Mouse (Mus musculus): ENCODE measurements around the gene Ninj1. TPM values are rescaled to one million over a fixed set of nuclear protein-coding genes. Genes with fewer than 3 reads are reported as not detected.

Gene Ninj1
- polyA plus RNA-seq, 1 experiment, result 53.6 TPM

DNA sequence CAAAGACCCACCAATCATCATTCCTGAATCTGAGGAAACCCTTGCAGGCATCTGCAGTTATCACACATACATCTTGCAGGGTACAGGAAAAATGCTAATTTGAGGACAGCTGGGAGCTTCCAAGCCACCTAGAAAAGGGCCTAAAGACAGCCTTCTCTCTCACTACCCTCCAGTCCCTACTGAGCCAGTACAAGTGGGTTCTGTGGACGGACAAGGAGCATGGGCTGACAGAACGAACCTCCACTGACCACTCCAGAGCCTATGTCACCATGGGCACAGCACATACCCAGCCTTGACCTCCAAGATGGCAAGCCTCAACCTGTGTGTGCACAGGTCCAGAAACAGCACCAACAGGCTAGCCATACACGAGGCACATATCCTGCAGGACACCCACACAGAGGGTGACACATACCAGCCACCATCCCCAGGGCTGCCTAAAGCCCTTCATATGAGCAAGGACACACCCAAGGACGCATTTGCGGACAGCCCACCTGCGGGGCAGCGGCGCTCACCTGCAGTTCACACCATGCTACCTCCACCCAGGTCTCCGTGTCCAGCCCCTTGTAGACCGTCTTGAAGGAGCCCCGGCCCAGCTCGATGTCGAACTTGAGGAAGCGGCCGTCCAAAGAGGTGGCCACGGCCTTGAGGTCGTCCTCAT is 41.1 kb upstream of the Ninj1 start:
- TF ChIP-seq POLR2A (IDR thresholded peaks at IDR 0.05; ENCODE audit: low read depth, low read length) (no peak), CTCF (IDR thresholded peaks at IDR 0.05; ENCODE audit: extremely low read depth, insufficient read length, insufficient replicate concordance, low read depth, low read length) (no peak)
- Histone ChIP-seq H3K27ac (ENCODE audit: insufficient read depth, low read depth, low read length) (0 out of 2 replicates have a peak overlapping the region, but pooled peaks have one; percentile 13), H3K4me3 (ENCODE audit: low read depth, low read length) (peak overlapping the region; percentile 83), H3K27me3 (ENCODE audit: control insufficient read depth, insufficient read depth, low read length) (peaks cover 6% of the 10 kb centered on the region; the same call in 1 of the 2 replicates), H3K36me3 (ENCODE audit: control insufficient read depth, insufficient read depth, low read length) (no peaks in the 10 kb centered on the region), H3K4me1 (ENCODE audit: control insufficient read depth, insufficient read depth, insufficient read length, low read length) (peaks cover 7% of the 10 kb centered on the region; the same call in 1 of the 2 replicates)
- 31% methylated on average over 17 of the region's 17 CpGs for WGBS

DNA sequence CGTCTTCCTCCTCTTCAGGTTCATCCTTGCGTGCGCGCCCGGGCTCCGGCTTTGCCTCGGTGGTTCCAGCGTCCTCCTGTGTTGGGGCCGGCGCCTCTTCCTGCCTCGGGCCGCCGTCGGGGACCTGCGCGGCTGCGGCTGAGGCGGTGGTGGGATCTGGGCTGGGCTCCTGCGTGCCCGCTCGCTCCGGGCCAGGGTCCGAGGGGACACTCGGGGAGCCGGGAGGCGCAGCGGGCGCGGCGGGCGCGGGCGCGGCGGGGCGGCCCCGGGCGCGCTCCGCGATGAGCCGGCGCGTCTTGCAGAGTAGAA is 40.6 kb upstream of the Ninj1 start:
- WGBS, result 1% methylated on average over 44 of the region's 44 CpGs

DNA sequence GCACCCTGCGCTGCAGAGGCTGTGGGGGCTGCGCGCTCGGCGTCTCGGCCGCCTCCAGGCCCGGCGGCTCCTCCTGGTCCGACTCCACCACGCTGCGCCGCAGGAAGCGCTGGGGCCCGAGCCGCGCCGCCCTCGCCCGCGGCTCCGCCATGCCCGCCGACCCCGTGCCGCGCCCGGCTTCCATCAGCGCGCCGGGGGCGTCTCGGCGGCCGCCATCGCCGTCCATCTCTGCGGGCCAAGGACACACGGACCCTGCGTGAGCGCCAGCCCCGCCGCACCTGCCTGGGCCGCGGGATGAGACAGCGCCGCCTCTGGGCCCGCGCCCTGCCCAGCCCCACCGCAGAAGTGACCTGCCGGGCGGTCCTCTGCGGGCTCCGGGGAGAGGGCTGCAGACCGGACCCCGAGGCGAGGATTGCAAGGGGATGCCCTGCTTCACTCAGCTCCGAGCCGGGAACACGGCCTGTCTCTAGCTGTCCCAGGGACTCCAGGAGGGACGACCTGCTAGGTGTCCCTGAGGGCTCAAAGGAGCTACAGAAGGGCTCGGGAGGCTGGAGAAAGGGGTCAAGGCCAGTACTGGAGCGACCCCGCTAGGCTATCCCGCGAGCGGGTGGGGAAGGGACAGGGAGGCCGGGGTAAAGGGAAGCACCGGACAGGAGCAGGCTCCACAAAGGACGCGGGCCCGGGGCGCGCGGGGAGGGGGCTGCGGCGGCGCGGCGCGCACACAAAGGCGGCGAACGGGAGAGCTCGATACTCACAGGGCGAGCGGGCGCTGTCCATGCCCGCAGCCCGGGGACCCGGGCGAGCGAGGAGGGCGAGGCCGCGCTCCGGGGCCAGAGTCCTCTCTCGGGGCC is 40.1 kb upstream of the Ninj1 start:
- WGBS, result under 1% methylated on average over 93 of the region's 98 CpGs
- no peak overlapping the region for H3K27ac ChIP-seq (ENCODE audit: insufficient read depth, low read depth, low read length)

More for the DNA sequence above, 40.6 kb upstream of the Ninj1 start:
- Histone ChIP-seq H3K27me3 (ENCODE audit: control insufficient read depth, insufficient read depth, low read length) (peaks cover 6% of the 10 kb centered on the region; the same call in 1 of the 2 replicates), H3K36me3 (ENCODE audit: control insufficient read depth, insufficient read depth, low read length) (no peaks in the 10 kb centered on the region), H3K4me1 (ENCODE audit: control insufficient read depth, insufficient read depth, insufficient read length, low read length) (peaks cover 7% of the 10 kb centered on the region; the same call in 1 of the 2 replicates), H3K4me3 (ENCODE audit: low read depth, low read length) (peak overlapping the region; percentile 83), H3K27ac (ENCODE audit: insufficient read depth, low read depth, low read length) (no peak overlapping the region)
- no peak for TF ChIP-seq POLR2A (IDR thresholded peaks at IDR 0.05; ENCODE audit: low read depth, low read length)
- TF ChIP-seq CTCF (IDR thresholded peaks at IDR 0.05; ENCODE audit: extremely low read depth, insufficient read length, insufficient replicate concordance, low read depth, low read length), result no peak

DNA sequence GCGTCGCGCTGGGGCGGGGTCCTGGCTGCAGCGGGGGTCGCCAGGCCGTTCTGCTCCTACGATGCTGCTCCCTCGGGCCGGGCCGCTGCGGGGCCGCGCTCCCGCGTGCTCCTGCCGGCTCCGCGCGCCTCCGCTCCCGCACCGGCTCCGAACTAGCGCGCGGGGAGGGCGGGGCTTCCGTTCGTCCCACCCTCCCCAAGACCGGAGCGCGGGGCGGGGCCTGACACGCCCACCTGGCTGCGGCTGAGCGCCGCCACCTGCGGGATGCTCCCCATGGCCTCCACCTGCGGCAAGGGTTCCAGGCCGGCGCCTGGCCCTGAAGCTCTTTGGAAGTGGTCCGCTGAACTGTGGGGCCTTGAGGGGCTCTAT is 39.4 kb upstream of the Ninj1 start, which contains the start of gene Wnk2:
Gene Wnk2, minus strand, starts transcription at position 157 of the 369 bp plus-strand sequence.
- WGBS, result 1% methylated on average over 43 of the region's 43 CpGs
- Histone ChIP-seq H3K4me1 (ENCODE audit: control insufficient read depth, insufficient read depth, insufficient read length, low read length) (peaks cover 7% of the 10 kb centered on the region; the same call in 1 of the 2 replicates), H3K27ac (ENCODE audit: insufficient read depth, low read depth, low read length) (no peak within 1 kb of the TSS), H3K4me3 (ENCODE audit: low read depth, low read length) (peak within 1 kb of the TSS; percentile 83), H3K27me3 (ENCODE audit: control insufficient read depth, insufficient read depth, low read length) (peaks cover 6% of the 10 kb centered on the region; the same call in 1 of the 2 replicates), H3K36me3 (ENCODE audit: control insufficient read depth, insufficient read depth, low read length) (no peaks in the 10 kb centered on the region)
- TF ChIP-seq CTCF (IDR thresholded peaks at IDR 0.05; ENCODE audit: extremely low read depth, insufficient read length, insufficient replicate concordance, low read depth, low read length) (no peak), POLR2A (IDR thresholded peaks at IDR 0.05; ENCODE audit: low read depth, low read length) (no peak)

More for the DNA sequence above, 40.1 kb upstream of the Ninj1 start:
- Histone ChIP-seq H3K27me3 (ENCODE audit: control insufficient read depth, insufficient read depth, low read length) (peaks cover 6% of the 10 kb centered on the region; the same call in 1 of the 2 replicates), H3K4me3 (ENCODE audit: low read depth, low read length) (peak overlapping the region; percentile 83), H3K4me1 (ENCODE audit: control insufficient read depth, insufficient read depth, insufficient read length, low read length) (peaks cover 7% of the 10 kb centered on the region; the same call in 1 of the 2 replicates), H3K36me3 (ENCODE audit: control insufficient read depth, insufficient read depth, low read length) (no peaks in the 10 kb centered on the region)
- TF ChIP-seq POLR2A (IDR thresholded peaks at IDR 0.05; ENCODE audit: low read depth, low read length) (no peak), CTCF (IDR thresholded peaks at IDR 0.05; ENCODE audit: extremely low read depth, insufficient read length, insufficient replicate concordance, low read depth, low read length) (no peak)

DNA sequence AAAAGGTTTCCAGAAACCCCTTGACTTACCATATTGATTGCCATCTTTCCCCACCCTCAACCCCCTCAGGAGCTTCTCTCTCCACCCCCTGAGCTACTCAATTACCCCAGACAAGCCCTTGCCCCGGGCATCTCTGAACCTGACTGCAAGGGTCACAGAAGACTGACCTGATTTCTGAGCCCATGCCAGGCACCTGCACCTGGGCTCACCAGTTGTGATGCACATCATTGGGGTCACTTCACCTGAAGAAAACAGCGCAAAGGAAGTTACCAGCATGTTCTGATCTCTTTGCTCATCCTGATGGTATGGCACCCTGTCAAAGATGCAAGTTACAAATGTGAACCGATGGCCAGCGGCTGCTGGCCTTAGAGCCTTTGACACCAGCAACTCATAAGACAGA is 38.6 kb upstream of the Ninj1 start:
- H3K36me3 ChIP-seq (ENCODE audit: control insufficient read depth, insufficient read depth, low read length), result no peaks in the 10 kb centered on the region
- H3K27me3 ChIP-seq (ENCODE audit: control insufficient read depth, insufficient read depth, low read length), result peaks cover 6% of the 10 kb centered on the region; the same call in 1 of the 2 replicates
- peaks cover 7% of the 10 kb centered on the region; the same call in 1 of the 2 replicates for H3K4me1 ChIP-seq (ENCODE audit: control insufficient read depth, insufficient read depth, insufficient read length, low read length)
- no peak overlapping the region for H3K4me3 ChIP-seq (ENCODE audit: low read depth, low read length)
- no peak overlapping the region for H3K27ac ChIP-seq (ENCODE audit: insufficient read depth, low read depth, low read length)
- TF ChIP-seq POLR2A (IDR thresholded peaks at IDR 0.05; ENCODE audit: low read depth, low read length) (no peak), CTCF (IDR thresholded peaks at IDR 0.05; ENCODE audit: extremely low read depth, insufficient read length, insufficient replicate concordance, low read depth, low read length) (no peak)
- WGBS, result 87% methylated on average over 4 of the region's 4 CpGs

DNA sequence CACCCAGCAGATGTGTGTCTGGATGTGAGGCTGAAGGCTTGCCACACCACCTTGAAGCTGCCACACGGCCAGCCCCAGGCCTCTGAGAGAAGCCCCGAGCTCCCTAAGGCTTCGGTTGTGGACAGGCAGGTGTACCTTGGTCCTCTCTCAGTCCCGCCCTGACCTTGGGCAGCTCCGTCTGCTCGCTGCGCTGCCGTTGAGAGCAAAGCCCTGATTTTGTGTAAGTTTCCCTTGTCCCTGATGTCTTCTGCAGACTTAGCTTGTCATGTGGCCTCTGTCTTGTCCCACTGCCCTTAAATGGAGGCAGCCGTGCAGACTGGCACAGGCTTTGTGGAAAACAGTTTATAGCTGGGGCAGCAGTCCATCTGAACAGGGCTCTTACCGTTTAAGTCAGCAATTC is 33.3 kb upstream of the Ninj1 start:
- H3K4me1 ChIP-seq (ENCODE audit: control insufficient read depth, insufficient read depth, insufficient read length, low read length), result peaks cover 6% of the 10 kb centered on the region
- 33% methylated on average over 10 of the region's 10 CpGs for WGBS
- no peak overlapping the region for H3K4me3 ChIP-seq (ENCODE audit: low read depth, low read length)
- H3K27me3 ChIP-seq (ENCODE audit: control insufficient read depth, insufficient read depth, low read length), result no peaks in the 10 kb centered on the region
- TF ChIP-seq POLR2A (IDR thresholded peaks at IDR 0.05; ENCODE audit: low read depth, low read length) (no peak), CTCF (IDR thresholded peaks at IDR 0.05; ENCODE audit: extremely low read depth, insufficient read length, insufficient replicate concordance, low read depth, low read length) (no peak)
- no peaks in the 10 kb centered on the region for H3K36me3 ChIP-seq (ENCODE audit: control insufficient read depth, insufficient read depth, low read length)
- H3K27ac ChIP-seq (ENCODE audit: insufficient read depth, low read depth, low read length), result no peak overlapping the region

DNA sequence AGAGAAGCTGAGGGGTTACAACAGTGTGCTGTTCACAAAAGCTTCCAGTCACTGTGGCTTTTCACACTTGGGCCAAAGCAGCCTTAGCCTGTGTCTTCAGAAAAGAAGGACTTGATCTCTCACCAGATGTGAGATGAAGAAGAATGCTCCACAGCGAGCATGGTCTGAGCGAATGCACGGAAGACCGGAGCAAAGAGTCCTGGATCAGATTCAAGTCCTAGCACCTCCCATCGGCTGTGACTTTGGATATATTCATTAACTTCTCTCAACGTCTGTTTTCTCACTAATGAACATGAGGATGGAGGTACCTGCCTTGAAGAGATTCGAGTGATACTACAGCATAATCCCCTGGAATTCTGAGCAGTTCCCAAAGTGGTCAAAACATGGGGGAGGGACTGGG is 32.7 kb upstream of the Ninj1 start:
- Histone ChIP-seq H3K36me3 (ENCODE audit: control insufficient read depth, insufficient read depth, low read length) (no peaks in the 10 kb centered on the region), H3K27ac (ENCODE audit: insufficient read depth, low read depth, low read length) (no peak overlapping the region), H3K4me1 (ENCODE audit: control insufficient read depth, insufficient read depth, insufficient read length, low read length) (peaks cover 6% of the 10 kb centered on the region), H3K27me3 (ENCODE audit: control insufficient read depth, insufficient read depth, low read length) (no peaks in the 10 kb centered on the region), H3K4me3 (ENCODE audit: low read depth, low read length) (no peak overlapping the region)
- whole genome bisulfite sequencing, result 30% methylated on average over 7 of the region's 7 CpGs
- TF ChIP-seq POLR2A (IDR thresholded peaks at IDR 0.05; ENCODE audit: low read depth, low read length) (no peak), CTCF (IDR thresholded peaks at IDR 0.05; ENCODE audit: extremely low read depth, insufficient read length, insufficient replicate concordance, low read depth, low read length) (no peak)

All from small intestine, adult 2 months (tissue).